Mouse (Mus musculus): ENCODE data around the gene Bag5.

DNA sequence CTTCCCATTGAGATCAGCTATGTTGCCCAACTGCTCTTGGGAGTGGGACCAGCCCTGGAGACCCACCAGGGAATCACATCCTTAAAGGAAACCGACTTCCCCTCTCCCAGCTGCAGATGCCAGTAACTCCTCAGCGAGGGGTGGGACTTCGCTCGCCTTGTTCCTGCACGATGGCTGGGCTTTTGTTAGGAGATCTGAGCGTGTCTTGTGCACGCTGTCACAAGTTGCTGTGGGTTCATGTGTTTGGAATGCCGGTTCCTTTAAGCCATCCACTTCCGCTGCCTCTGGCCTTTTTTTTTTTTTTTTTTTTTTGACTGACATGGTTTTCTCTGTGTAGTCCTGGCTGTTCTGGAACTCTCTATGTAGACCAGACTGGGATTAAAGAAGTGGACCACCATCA lies 24.3 kb upstream of the Bag5 start:
- TF ChIP-seq CTCF (IDR thresholded peaks at IDR 0.05; ENCODE audit: low read depth), result no peak
- TF ChIP-seq EP300 (IDR thresholded peaks at IDR 0.05; ENCODE audit: low read depth), result no peak

Data from liver, postnatal 0 days (tissue).